Mouse (Mus musculus) left cerebral cortex, postnatal 25 days (tissue): Measurements from ENCODE around the gene Gm11213. TPM values are rescaled to one million over a fixed set of nuclear protein-coding genes. Genes with fewer than 3 reads are reported as not detected.

Experiments
- DNase-seq, 2 experiments: peaks; one replicate each; pipeline ENCODE4 v3.0.0; 2022; ENCODE audit warnings: low spot score in 2 of 2, mixed read lengths in 1 of 2
- intact Hi-C: fragments of 180-260 bp; cut with DNase I; formaldehyde crosslinking; loops from one replicate; pipeline ENCODE4 v1.15.1; 2025
- total RNA-seq, 2 experiments: library from RNA; stranded (reverse); gene quantifications; 2 replicates each; pipeline ENCODE4 v1.2.3; 2021

Gene Gm11213
- total RNA-seq, 2 experiments from 2014 or later = not detected

GRCm38 (mm10) chr4:63586240-63586639 is 18.8 kb downstream of the Gm11213 start:
- no peak for DNase-seq
- intact Hi-C loops = no loop called here

GRCm38 (mm10) chr4:63585216-63585615 is 19.8 kb downstream of the Gm11213 start:
- DNase-seq = no peak
- intact Hi-C loops = no loop called here

DNA sequence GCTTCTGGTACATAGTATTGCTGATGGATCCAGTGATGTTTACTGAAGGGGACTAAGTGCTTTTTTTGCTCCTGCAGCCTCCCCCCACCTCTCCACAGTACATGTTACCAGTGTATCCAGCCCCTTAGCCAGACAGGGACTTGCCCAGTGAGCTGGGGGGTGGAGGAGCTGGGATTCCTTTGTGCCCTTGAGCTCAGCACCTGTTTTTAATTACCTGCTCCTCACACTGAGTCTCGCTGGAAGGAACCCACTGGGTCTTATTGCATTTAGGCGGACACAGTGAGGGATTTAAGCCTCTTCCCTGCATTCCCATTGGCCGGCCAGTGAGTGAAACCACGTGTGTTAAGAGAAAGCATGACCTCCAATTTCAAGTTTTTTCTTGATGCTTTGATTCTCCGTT is 22.5 kb downstream of the Gm11213 start:
- intact Hi-C loops = no loop called here
- no peak for DNase-seq

DNA sequence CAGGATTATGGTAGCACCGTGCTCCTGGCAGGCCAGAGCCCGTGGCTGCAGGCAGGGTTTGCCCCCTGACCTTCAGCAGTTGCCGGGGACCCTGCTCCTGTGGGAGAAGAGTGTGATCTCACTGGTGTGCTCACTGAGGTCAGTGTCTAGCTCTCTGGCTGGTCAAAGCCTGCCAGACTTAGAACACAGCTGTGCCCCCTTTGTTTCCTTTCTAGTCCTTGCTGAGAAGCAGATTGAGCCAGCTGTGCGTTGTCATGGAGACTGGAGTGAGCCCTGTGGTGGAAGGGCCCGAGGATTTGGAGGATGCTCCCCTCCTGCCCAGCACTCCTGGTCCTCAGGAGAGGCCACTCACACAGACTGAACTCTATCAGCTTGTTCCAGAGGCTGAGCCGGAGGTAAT is 25.0 kb downstream of the Gm11213 start:
- intact Hi-C loops = no loop called here
- peak in 1 of 2 experiments; percentile 25 for DNase-seq

GRCm38 (mm10) chr4:63579649-63580048 is 25.4 kb downstream of the Gm11213 start:
- no peak for DNase-seq
- intact Hi-C loops = no loop called here

DNA sequence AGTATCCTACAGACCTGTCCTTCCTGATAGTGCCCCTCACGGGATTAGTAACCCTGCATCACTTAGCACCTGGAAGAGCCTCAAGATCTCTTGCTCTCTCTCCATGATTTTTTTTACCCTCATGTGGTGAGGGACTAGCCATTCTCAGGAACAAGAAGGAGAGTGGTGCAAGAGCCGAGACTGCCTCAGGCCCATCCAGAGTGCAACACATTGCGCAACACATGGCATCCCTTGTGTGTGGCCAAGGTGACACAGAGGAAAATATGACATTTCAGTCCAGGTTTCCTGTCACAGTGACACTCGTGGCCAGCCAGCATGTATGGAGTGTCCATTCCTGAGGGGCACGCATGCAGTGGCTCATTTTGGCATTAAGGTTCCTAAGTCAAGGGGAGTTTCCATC is 32.4 kb downstream of the Gm11213 start:
- no peak for DNase-seq
- intact Hi-C loops = no loop called here

DNA sequence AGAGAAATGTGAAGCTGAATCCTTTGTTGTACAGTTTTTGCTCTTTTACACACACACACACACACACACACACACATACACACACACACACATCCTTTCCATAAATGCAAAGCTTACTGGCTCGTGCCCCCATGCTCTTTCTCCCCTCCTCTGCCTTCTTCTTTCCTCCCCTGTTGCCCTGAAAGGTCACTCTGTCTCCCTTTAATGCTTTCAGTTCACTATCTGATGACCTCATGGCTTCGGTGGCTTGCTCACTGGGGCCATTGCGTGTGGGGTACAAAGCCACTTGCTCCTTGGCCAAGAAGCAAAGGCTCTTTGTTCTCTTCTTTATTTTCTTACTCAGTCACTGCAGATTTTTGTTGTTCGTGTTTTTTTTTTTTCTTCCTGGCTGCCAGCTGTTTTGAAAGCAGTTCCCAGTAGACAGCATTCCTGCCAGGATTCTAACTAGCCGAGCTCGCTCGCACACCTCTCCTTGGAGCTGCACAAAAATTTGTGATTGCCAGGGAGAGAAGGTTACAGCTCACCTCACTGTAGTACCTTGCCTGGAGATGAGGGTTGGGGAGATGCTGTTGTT is 34.8 kb downstream of the Gm11213 start:
- intact Hi-C loops = no loop called here
- DNase-seq = no peak

GRCm38 (mm10) chr4:63569322-63569721 is 35.7 kb downstream of the Gm11213 start:
- intact Hi-C loops = no loop called here
- DNase-seq = no peak

- DNase-seq = no peak
- intact Hi-C loops = no loop called here
Measured at GRCm38 (mm10) chr4:63567712-63568390, 37.2 kb downstream of the Gm11213 start.

DNA sequence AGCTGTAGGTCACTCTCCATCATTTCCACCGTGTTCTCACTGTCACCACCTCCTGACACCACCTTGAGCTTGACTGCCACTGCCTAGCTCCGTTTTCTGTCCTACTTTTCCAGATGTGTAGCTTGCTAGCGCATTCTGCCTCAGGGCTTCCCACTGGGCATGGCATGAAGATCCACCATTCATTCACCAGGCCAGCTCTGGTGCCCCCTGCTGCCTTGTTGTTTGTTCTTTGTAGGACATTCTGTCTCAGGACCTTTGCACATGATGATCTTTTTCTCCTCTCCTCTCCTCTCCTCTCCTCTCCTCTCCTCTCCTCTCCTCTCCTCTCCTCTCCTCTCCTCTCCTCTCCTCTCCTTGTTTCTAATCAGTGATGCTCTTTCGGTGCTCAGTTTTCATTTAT is 42.3 kb downstream of the Gm11213 start:
- no peak for DNase-seq
- intact Hi-C loops = no loop called here

- intact Hi-C loops = no loop called here
- no peak for DNase-seq
Measured at GRCm38 (mm10) chr4:63561861-63562675, 43.0 kb downstream of the Gm11213 start.

DNA sequence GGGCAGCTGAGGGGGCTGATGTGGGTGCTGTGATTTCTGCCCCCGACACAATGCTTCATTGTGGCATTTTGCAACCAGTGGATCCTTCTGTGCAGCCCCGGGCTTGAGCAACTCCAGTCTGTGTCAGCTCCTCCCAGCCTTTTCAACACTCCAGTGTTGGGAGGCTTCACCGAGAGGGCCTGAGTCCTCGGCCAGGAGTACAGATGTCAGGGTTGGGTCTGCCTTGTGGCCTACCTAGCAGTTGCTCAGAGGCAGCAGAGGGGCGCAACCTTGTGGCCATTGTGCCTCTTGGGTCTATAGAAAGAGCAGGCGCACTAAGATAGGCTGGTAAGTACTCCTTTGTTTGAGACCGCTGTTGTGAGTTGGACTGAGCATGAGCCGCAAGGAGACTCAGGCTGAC is 45.0 kb downstream of the Gm11213 start:
- DNase-seq = no peak
- intact Hi-C loops = no loop called here

DNA sequence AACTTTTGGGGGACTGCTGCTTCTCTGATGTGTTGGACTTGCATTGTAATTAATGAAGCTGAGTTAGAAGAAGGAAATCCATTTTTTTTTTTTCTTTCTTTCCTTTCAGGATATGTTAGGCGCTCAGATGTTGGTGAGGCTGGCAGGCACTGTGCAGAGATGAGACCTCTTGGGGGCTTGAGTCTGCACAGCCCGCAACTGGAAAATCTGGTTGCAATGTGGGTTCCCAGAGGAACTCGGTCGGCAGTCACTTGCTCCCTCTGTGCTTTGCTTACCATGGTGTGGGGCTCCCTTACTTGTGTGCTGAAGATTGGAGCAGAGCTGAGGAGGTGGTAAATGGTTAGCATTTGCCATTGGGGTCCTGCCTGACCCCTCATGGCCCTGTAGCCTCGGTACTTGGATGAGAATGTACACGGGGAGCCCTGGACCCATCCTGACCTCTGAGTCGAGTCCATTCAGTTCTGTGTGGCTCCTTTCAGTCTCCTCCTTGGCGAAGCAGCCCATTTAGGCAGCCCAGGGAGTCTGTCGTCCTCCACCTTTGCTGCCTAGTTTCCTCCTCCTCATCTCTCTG is 45.8 kb downstream of the Gm11213 start:
- intact Hi-C loops = loop anchor here (2.0 to 5.0 kb wide), 2 partner anchors 14 to 123 kb away; partner anchors contain the start of gene Atp6v1g1
- peak in 1 of 2 experiments; percentile 24 for DNase-seq

DNA sequence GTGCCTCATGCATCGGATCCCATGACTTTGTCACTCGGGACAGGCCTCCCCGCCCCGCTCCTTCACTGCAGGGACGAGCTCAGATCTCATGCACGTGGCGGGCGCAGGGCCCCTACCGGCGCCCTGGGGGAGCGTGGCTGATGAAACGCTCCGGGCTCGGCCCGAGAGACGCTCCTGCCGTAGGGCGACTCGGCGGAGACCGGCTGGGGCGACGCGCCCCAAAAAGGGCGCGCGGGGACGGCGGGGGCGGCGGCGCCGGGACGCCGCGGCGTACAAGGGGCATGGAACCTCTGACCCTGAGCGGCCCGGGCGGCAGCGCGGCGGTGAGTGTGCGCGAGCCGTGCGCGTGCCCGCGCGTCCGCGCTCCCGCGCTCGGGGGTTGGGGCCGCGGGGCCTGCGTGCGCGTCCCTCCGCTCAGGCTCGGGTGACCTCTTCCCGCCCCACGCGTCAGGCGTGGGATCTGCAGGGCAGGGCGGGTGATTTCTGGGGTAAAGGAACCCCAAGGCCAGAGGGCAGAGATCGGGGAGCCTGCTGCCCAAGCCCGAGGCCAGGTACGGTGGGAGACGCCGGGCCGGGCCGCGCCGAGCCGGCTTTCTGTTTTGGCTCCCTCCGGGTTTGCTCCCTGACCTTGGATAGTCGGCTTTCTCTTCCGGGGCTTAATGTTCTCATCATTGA is 46.5 kb downstream of the Gm11213 start, which contains the start of gene Tmem268:
Gene Tmem268, plus strand, starts transcription at position 375 of the 675 bp plus-strand sequence.
- peak; percentile 65 to 71 for DNase-seq
- intact Hi-C loops = loop anchor here (2.0 to 5.0 kb wide), 2 partner anchors 14 to 124 kb away; partner anchors contain the start of gene Atp6v1g1

DNA sequence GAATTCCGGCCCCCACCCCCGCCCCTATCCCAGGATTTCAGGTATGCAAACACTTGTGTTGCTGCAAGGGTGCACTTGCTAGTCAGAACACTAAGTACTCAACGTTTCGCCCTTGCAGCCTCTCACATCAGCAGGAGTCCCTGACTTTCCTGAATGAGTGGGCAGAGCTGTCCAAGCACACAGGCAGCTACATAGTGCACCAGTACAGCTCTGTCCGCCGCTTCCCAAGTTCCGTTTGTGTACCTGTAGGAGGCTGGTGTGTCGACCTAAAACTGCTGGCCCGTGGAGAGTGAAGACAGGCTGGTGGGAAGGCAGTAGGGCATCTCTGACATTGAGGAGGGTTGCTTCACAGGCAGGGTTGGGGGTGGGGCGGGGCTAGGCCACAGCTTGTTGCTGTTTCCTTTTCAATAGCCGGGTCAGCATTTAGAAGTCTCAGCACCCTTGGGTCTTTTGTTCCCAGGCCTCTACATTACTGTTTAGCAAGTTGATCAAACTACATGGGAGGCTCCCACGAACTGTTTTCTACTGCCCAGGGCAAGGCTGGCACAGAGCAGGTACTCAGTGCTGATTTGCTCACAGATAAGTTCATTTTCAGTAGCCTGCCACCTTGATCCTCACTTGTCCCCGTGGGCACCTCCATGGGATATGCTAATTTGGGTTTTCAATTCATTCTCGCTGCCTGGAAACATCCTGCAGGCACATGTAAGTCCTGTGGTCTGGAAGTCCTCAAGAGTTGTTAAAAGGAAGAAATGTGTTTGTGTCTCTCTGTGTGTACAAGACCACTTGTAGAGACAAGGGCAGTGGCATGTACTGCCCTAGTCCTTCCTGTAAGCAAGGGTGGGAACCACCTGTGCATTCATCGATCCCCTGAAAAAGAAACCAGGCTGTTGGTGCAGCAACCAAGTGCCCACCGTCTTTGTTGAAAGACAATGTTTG is 47.7 kb downstream of the Gm11213 start:
- intact Hi-C loops = loop anchor here (2.0 to 5.0 kb wide), 2 partner anchors 13 to 125 kb away; partner anchors contain the start of gene Atp6v1g1
- no peak for DNase-seq

DNA sequence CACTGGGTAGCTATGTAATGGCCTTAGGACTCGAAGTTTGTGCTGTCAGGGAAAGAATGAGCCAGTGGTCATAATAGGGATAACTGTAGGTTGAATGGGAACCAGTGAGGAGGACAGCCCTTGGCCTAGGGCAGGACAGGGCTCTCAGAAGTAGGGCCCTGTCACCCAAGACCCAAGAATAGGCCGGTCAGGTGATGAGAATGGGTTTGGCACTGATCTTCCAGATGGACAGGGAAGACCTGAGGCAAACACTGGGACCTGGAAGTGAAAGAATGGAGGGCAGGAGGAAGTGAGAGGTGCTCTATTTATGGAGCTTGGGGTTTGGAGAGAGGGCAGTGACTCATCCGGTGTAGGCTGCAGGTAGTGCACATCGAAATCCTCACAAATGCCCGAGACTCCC is 48.4 kb downstream of the Gm11213 start:
- intact Hi-C loops = loop anchor here (5.0 kb wide), 1 partner anchor 126 kb away; no protein-coding TSS in a partner anchor
- no peak for DNase-seq

DNA sequence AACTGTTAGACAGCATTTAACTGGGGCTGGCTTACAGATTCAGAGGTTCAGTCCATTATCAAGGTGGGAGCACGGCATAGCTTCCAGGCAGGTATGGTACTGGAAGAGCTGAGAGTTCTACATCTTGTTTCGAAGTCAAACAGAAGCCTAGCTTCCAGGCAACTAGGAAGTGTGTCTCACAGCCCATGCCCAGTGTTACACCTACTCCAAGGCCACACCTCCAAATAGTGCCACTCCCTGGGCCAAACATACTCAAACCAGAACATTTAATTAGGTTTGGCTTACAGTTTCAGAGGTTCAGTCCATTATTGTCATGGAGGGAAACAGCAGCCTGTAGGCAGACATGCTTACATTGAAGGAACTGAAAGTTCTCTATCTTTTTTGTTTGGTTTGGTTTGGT is 50.0 kb downstream of the Gm11213 start:
- no peak for DNase-seq
- intact Hi-C loops = loop anchor here (5.0 kb wide), 1 partner anchor 127 kb away; no protein-coding TSS in a partner anchor

GRCm38 (mm10) chr4:63554616-63555015 is 50.4 kb downstream of the Gm11213 start:
- intact Hi-C loops = loop anchor here (5.0 kb wide), 1 partner anchor 128 kb away; no protein-coding TSS in a partner anchor
- no peak for DNase-seq
